ENCODE assay signal across 8 mouse cellular contexts in the genomic region with DNA sequence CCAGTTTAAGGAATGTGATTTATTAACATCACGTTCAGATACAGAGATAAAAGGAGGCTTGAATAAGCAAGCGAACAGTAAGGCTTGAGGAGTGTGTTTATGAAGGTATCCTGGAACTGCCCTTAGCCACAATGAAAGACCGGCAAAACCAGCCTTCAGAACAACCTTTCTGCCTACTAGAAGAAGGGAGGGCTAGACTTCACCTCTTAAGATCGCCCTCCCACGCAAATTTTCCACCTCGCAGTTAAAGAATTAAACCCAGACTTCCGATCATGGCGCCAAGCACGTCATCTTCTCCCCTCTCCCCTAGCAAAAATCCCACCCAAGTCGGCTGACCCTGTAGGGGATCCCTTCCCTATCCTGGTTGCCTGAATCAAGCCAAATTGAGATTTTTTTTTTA. TPM values are rescaled to one million over a fixed set of nuclear protein-coding genes. Genes with fewer than 3 reads are reported as not detected.
A peak's percentile ranks its signal among the peaks of the same experiment; 100 is the strongest.
DNase-seq lines count a peak whose midpoint lies in the region; ATAC-seq lines count a peak whose summit lies in the region.

No protein-coding gene starts in this region.

- peak; percentile 39 for DNase-seq in right cerebral cortex, adult 18-20 months
- no peak for DNase-seq in right cerebral cortex, postnatal 4 days
- peak; percentile 25 to 34 for DNase-seq in frontal cortex, postnatal 10 days (ENCODE audit: low spot score in 2 of 2)
- DNase-seq in kidney, adult 9 months = peak; percentile 22
- peak; percentile 49 to 54 for DNase-seq in lung, adult 18-20 months
- DNase-seq in ovary, postnatal 10 days (ENCODE audit: low spot score) = peak; percentile 22

- no peak for ATAC-seq in granulocyte monocyte progenitor cell, adult 5-6 weeks (replicated peaks; ENCODE audit: poor library complexity, severe bottlenecking)

- 0 out of 2 replicates have a peak, but pooled peaks cover 2% of the 10 kb centered on the region for H3K4me1 ChIP-seq in brown adipose tissue, adult 24 weeks (ENCODE audit: control insufficient read depth, insufficient read depth, insufficient read length, low read length)

- peak overlapping the region; percentile 76 for H3K27ac ChIP-seq in brown adipose tissue, adult 24 weeks (replicated peaks; ENCODE audit: low read depth, low read length)

- H3K4me3 ChIP-seq in brown adipose tissue, adult 24 weeks (ENCODE audit: insufficient read depth, low read depth, low read length) = peak overlapping the region; percentile 85

RNA-seq across cellular contexts. Expression of gene Bmpr2, which starts 1.0 kb away (rescaled TPM):
- polyA plus RNA-seq in brown adipose tissue, adult 24 weeks (2012; ENCODE audit: insufficient read depth, insufficient read length, missing spikeins) = 14.6 and 18.7 TPM in 2 replicates
- total RNA-seq in granulocyte monocyte progenitor cell, adult 5-6 weeks (2014; fragmentation: Nextera tagmentation) = 12.5 and 14.5 TPM in 2 replicates
- 5.7 and 11.8 TPM in 2 replicates for total RNA-seq in granulocyte monocyte progenitor cell, adult 5-6 weeks (2017)
